1 mouse cellular context compared by ENCODE assay signal in the genomic region with DNA sequence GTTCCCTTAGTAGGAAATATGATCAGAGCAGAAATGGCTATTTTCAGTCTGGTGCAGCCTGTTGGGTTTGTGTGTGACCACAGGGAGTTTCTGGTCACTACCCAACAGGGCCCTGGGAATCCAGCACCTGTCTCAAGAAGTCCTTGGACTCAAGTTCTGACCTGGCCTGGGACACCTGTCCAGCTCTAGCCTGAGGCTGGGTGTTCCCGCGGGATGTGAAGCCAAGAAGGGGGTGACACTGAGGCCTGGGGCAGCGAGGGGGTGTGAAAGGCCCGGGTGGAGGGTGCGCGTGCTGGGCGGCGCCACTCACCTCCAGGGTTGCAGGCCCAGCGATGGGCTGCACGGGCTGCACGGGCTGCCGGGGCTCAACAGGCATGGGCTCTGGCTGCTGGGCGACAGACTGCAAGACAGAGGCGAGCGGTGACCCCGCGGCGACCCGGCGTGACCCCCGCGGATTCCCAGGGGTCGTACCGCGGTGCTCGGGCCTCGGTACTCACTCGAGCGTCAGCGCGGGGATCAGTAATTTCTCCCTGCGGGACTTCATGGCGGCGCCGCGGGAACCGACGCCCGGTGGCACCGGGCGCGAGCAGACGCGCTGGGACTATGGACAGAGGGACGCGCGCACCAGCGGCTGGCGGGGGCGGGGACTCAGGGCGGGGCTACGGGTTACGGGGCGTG.
TF ChIP-seq lines count a peak whose summit lies in the region.

No protein-coding gene starts in this region.

TF ChIP-seq in MEL, 35 proteins besides CTCF, POLR2A, EP300 and RAD21:
- TF ChIP-seq SMC3 (IDR thresholded peaks at IDR 0.05; ENCODE audit: low read depth, low read length) (no peak), GABPA (IDR thresholded peaks at IDR 0.05; ENCODE audit: low read depth, low read length) (no peak), MEF2A (IDR thresholded peaks at IDR 0.05; ENCODE audit: extremely low read depth, insufficient replicate concordance, low read depth, low read length, poor library complexity, severe bottlenecking) (no peak), POLR2AphosphoS2 (IDR thresholded peaks at IDR 0.05; ENCODE audit: low read length) (no peak), CHD2 (IDR thresholded peaks at IDR 0.05; ENCODE audit: low read length) (no peak), MAFK (IDR thresholded peaks at IDR 0.05; ENCODE audit: borderline replicate concordance, low read depth, low read length) (no peak), POLR2AphosphoS5 (IDR thresholded peaks at IDR 0.05; ENCODE audit: borderline replicate concordance, low read depth, low read length) (no peak), GATA1 (IDR thresholded peaks at IDR 0.05; ENCODE audit: low read depth, low read length) (no peak)
